Mouse (Mus musculus): ENCODE results near the gene Prpf4. TPM values are rescaled to one million over a fixed set of nuclear protein-coding genes. Genes with fewer than 3 reads are reported as not detected.

Gene Prpf4
- polyA plus RNA-seq, 1 experiment from 2014 or later: 15.0 TPM

DNA sequence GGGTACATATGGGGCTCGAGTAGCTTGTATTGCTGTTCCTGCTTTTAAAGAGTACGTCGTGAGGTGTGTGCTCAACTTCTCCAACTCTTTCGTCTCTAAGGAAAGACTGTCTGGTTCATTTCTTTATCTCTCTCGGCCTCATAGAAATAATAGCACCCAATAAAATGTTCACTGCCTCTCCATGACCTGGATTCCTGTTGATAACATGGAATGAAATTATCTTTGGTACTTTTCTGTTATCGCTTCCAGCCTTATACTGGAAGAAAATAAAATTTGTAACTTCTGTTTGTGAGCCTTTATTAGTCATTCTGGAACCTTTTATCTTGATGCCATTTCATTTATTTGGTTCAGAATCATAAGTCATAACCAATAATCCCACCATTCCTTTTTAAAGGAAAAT lies 25.4 kb upstream of the Prpf4 start:
- WGBS: 77% methylated on average over 6 of the region's 6 CpGs
- Histone ChIP-seq H3K27me3 (ENCODE audit: control insufficient read depth, insufficient read depth, low read length) (no peaks in the 10 kb centered on the region), H3K4me2 (ENCODE audit: low read depth, low read length) (no peak overlapping the region), H3K4me3 (ENCODE audit: low read length) (no peak overlapping the region), H3K9me3 (replicated peaks; ENCODE audit: control insufficient read depth, low read length) (no peaks in the 10 kb centered on the region), H3K9ac (ENCODE audit: low read length) (no peak overlapping the region), H3K4me1 (ENCODE audit: control insufficient read depth, insufficient read depth, low read length) (0 out of 2 replicates have a peak, but pooled peaks cover 3% of the 10 kb centered on the region), H3K27ac (ENCODE audit: low read length) (no peak overlapping the region), H3K36me3 (ENCODE audit: control insufficient read depth, insufficient read depth) (peaks cover 13% of the 10 kb centered on the region; the same call in 1 of the 2 replicates)
- ATAC-seq (replicated peaks; ENCODE audit: extremely low read depth, insufficient read depth, low FRiP score): no peak

DNA sequence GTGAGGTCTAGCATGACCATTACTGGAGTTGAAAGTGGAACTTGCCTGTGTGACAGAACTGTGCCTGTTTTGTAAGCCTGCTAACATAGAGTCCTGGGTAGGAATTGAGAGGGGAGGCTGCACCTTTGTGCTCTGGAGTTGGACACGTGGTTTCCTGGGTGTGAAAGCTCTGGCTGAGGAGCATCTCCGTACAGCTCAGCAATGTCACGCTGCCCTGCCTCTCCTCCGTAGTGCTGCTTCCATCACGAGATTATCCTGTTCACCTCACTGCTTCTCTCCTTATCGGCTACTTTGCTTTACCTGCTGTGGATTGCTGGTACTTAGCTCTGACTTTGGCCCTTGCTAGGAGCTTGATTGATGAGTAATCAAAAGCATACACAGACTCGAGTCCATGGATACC lies 24.8 kb upstream of the Prpf4 start:
- H3K27me3 ChIP-seq (ENCODE audit: control insufficient read depth, insufficient read depth, low read length): no peaks in the 10 kb centered on the region
- WGBS: 77% methylated on average over 7 of the region's 7 CpGs
- no peak overlapping the region for H3K27ac ChIP-seq (ENCODE audit: low read length)
- H3K9me3 ChIP-seq (replicated peaks; ENCODE audit: control insufficient read depth, low read length): no peaks in the 10 kb centered on the region
- no peak overlapping the region for H3K4me2 ChIP-seq (ENCODE audit: low read depth, low read length)
- no peak overlapping the region for H3K4me3 ChIP-seq (ENCODE audit: low read length)
- peaks cover 17% of the 10 kb centered on the region for H3K36me3 ChIP-seq (ENCODE audit: control insufficient read depth, insufficient read depth)
- no peak overlapping the region for H3K9ac ChIP-seq (ENCODE audit: low read length)
- H3K4me1 ChIP-seq (ENCODE audit: control insufficient read depth, insufficient read depth, low read length): 0 out of 2 replicates have a peak, but pooled peaks cover 3% of the 10 kb centered on the region
- no peak for ATAC-seq (replicated peaks; ENCODE audit: extremely low read depth, insufficient read depth, low FRiP score)

DNA sequence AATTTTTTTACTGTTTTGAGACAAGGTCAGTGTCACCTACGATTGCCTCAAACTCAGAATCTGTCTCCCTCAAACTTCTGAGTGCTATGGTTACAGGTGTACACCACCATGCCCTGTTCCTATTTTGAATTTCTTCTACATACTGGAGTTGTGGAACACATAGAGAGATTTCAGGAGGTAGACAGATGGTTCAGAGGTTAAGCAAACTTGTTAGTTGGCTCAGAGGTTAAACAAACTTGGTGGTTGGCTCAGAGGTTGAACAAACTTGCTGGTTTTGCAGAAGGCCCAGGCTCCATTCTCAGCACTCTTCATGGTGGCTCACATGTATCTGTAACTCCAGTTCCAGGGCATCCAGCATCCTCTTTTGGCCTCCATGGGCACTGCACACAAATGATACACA lies 24.4 kb upstream of the Prpf4 start:
- Histone ChIP-seq H3K27me3 (ENCODE audit: control insufficient read depth, insufficient read depth, low read length) (no peaks in the 10 kb centered on the region), H3K27ac (ENCODE audit: low read length) (no peak overlapping the region), H3K9me3 (replicated peaks; ENCODE audit: control insufficient read depth, low read length) (no peaks in the 10 kb centered on the region), H3K4me3 (ENCODE audit: low read length) (no peak overlapping the region), H3K36me3 (ENCODE audit: control insufficient read depth, insufficient read depth) (peaks cover 17% of the 10 kb centered on the region), H3K4me1 (ENCODE audit: control insufficient read depth, insufficient read depth, low read length) (0 out of 2 replicates have a peak, but pooled peaks cover 3% of the 10 kb centered on the region), H3K9ac (ENCODE audit: low read length) (no peak overlapping the region), H3K4me2 (ENCODE audit: low read depth, low read length) (no peak overlapping the region)
- ATAC-seq (replicated peaks; ENCODE audit: extremely low read depth, insufficient read depth, low FRiP score): no peak
- 78% methylated on average over 1 of the region's 1 CpGs for WGBS

DNA sequence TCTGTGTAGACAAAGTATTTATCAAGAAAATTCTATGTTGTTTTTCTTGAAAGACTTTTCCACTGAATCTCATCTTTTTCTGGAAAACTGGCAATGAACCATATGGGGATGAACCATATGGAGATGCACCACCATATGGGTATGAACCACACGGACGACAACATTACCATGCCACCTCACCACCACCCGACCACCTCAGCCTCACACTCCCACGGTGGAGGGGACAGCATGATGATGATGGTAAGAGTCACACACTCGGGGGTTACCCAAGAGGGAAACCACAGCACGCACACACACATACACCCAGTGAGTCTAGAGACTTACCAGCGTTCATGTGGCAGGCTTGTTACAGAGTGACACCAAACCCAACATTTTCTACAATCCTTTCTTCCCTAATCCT lies 23.2 kb upstream of the Prpf4 start:
- Histone ChIP-seq H3K4me2 (ENCODE audit: low read depth, low read length) (no peak overlapping the region), H3K9ac (ENCODE audit: low read length) (no peak overlapping the region)
- WGBS: 91% methylated on average over 7 of the region's 7 CpGs

DNA sequence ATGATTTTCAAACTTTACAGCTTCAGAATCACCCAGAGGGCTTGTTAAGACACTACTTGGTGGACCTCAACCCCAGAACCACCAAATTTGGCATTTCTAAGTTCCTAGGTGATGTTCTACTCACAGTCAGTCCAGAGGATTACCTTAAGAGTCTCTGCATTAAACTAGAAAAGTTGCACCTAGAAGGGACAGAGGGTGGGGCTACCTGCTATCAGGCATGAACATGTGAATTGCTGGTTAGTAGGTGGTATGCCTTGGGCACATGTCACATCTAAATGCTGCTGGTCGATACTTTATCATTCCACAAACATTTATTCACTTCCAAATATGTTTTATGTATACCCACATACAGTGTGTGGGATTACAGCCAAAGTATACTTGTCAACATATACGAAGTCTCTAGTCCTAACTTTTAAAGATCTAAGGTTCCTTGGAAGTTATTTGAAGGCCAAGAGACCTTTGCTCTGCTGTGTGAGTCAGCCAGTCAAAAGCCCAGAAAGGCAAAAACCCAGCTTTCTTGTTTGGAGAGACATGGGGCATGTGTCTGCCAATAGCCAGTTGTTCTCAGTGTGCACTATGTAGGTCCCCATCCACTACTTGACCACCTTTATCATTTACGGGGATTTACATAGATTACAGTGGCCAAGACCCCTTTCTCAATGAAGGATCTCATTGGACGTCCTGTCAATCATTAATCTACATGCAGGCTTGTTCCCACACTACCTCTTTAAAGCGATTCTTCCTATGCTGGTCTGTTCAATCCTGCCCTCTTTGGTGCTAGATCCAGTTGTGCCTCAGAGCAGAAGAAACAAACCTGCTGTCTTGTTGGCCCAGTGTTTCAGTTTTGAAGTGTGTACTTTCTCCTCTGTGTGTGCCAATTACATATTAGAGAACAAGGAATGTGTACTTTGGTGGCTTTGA lies 18.7 kb upstream of the Prpf4 start:
- Histone ChIP-seq H3K9me3 (replicated peaks; ENCODE audit: control insufficient read depth, low read length) (no peaks in the 10 kb centered on the region), H3K36me3 (ENCODE audit: control insufficient read depth, insufficient read depth) (peaks cover 36% of the 10 kb centered on the region), H3K27me3 (ENCODE audit: control insufficient read depth, insufficient read depth, low read length) (no peaks in the 10 kb centered on the region), H3K4me3 (ENCODE audit: low read length) (no peak overlapping the region), H3K9ac (ENCODE audit: low read length) (no peak overlapping the region), H3K4me1 (ENCODE audit: control insufficient read depth, insufficient read depth, low read length) (no peaks in the 10 kb centered on the region), H3K27ac (ENCODE audit: low read length) (no peak overlapping the region), H3K4me2 (ENCODE audit: low read depth, low read length) (no peak overlapping the region)
- WGBS: 82% methylated on average over 5 of the region's 5 CpGs
- ATAC-seq (replicated peaks; ENCODE audit: extremely low read depth, insufficient read depth, low FRiP score): no peak

More for the DNA sequence above, 23.2 kb upstream of the Prpf4 start:
- Histone ChIP-seq H3K27ac (ENCODE audit: low read length) (no peak overlapping the region), H3K4me1 (ENCODE audit: control insufficient read depth, insufficient read depth, low read length) (0 out of 2 replicates have a peak, but pooled peaks cover 3% of the 10 kb centered on the region), H3K27me3 (ENCODE audit: control insufficient read depth, insufficient read depth, low read length) (no peaks in the 10 kb centered on the region), H3K9me3 (replicated peaks; ENCODE audit: control insufficient read depth, low read length) (no peaks in the 10 kb centered on the region), H3K36me3 (ENCODE audit: control insufficient read depth, insufficient read depth) (peaks cover 25% of the 10 kb centered on the region), H3K4me3 (ENCODE audit: low read length) (no peak overlapping the region)
- no peak for ATAC-seq (replicated peaks; ENCODE audit: extremely low read depth, insufficient read depth, low FRiP score)

DNA sequence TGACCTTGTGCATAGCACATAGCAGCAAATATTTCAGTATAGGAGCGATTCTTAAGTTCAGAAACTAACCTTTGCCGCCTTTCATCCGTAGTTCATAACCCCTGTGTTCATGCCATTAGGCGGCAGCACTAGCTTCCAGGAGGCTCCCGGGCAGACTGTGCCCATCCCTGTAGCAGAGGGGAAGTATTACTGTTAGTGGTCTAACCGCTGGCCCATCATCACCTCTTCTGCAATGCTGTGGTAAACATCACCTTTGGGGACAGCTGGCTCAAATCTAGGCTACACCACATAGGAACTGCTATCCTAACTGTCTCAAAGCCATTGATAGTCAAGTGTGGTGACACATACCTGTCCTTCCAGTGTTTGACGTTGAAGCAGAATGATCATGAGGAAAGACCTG lies 16.7 kb upstream of the Prpf4 start:
- H3K9me3 ChIP-seq (replicated peaks; ENCODE audit: control insufficient read depth, low read length): no peaks in the 10 kb centered on the region
- H3K36me3 ChIP-seq (ENCODE audit: control insufficient read depth, insufficient read depth): peaks cover 46% of the 10 kb centered on the region
- H3K4me2 ChIP-seq (ENCODE audit: low read depth, low read length): no peak overlapping the region
- 74% methylated on average over 7 of the region's 7 CpGs for WGBS
- no peak for ATAC-seq (replicated peaks; ENCODE audit: extremely low read depth, insufficient read depth, low FRiP score)
- no peak overlapping the region for H3K9ac ChIP-seq (ENCODE audit: low read length)
- H3K27ac ChIP-seq (ENCODE audit: low read length): no peak overlapping the region
- H3K4me3 ChIP-seq (ENCODE audit: low read length): no peak overlapping the region
- H3K4me1 ChIP-seq (ENCODE audit: control insufficient read depth, insufficient read depth, low read length): no peaks in the 10 kb centered on the region
- H3K27me3 ChIP-seq (ENCODE audit: control insufficient read depth, insufficient read depth, low read length): no peaks in the 10 kb centered on the region

DNA sequence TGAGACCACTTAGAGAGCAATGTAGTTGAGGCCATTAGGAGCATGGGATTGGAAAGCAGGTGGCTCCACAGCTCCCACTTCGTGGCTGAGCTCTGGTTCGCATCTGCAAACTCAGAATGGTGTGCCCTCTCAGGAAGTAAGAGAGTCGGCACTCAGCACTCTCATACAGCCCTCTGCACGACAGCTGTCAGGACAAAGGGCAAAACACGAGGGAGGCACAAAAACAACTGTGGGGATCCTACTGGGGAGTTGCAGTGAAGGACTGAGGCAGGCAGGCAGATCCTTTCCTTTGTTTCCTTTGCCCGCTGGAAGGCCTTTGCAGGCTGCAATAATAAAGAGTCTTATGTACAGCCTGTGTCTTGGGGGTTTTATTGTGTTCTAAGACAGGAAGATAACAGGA lies 15.1 kb upstream of the Prpf4 start:
- Histone ChIP-seq H3K36me3 (ENCODE audit: control insufficient read depth, insufficient read depth) (peaks cover 51% of the 10 kb centered on the region), H3K4me2 (ENCODE audit: low read depth, low read length) (no peak overlapping the region), H3K27ac (ENCODE audit: low read length) (no peak overlapping the region), H3K4me3 (ENCODE audit: low read length) (no peak overlapping the region), H3K9me3 (replicated peaks; ENCODE audit: control insufficient read depth, low read length) (no peaks in the 10 kb centered on the region), H3K9ac (ENCODE audit: low read length) (no peak overlapping the region), H3K4me1 (ENCODE audit: control insufficient read depth, insufficient read depth, low read length) (no peaks in the 10 kb centered on the region), H3K27me3 (ENCODE audit: control insufficient read depth, insufficient read depth, low read length) (no peaks in the 10 kb centered on the region)
- ATAC-seq (replicated peaks; ENCODE audit: extremely low read depth, insufficient read depth, low FRiP score): no peak
- 70% methylated on average over 6 of the region's 6 CpGs for WGBS

DNA sequence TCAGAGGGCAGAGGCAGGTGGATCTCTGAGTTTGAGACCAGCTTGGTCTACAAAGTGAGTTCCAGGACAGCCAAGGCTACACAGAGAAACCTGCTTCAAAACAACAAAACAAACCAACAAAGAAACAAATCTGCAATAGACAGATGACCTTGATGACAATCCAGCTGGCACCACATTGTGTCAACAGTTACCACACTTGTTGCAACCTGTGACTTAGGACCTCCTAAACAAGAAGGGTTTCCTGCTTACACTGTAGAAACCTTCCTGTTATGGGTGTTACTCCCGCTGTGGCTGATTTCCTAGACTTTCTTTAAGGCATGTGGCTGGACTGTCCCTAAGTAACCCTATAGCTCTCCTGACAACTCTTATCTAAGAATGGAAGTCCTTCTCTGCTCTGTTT lies 12.8 kb upstream of the Prpf4 start:
- peaks cover 55% of the 10 kb centered on the region for H3K36me3 ChIP-seq (ENCODE audit: control insufficient read depth, insufficient read depth)
- no peaks in the 10 kb centered on the region for H3K4me1 ChIP-seq (ENCODE audit: control insufficient read depth, insufficient read depth, low read length)
- ATAC-seq (replicated peaks; ENCODE audit: extremely low read depth, insufficient read depth, low FRiP score): no peak
- 67% methylated on average over 1 of the region's 1 CpGs for WGBS
- no peaks in the 10 kb centered on the region for H3K27me3 ChIP-seq (ENCODE audit: control insufficient read depth, insufficient read depth, low read length)
- H3K9ac ChIP-seq (ENCODE audit: low read length): no peak overlapping the region
- H3K4me3 ChIP-seq (ENCODE audit: low read length): no peak overlapping the region
- no peak overlapping the region for H3K27ac ChIP-seq (ENCODE audit: low read length)
- no peak overlapping the region for H3K4me2 ChIP-seq (ENCODE audit: low read depth, low read length)
- H3K9me3 ChIP-seq (replicated peaks; ENCODE audit: control insufficient read depth, low read length): no peaks in the 10 kb centered on the region

DNA sequence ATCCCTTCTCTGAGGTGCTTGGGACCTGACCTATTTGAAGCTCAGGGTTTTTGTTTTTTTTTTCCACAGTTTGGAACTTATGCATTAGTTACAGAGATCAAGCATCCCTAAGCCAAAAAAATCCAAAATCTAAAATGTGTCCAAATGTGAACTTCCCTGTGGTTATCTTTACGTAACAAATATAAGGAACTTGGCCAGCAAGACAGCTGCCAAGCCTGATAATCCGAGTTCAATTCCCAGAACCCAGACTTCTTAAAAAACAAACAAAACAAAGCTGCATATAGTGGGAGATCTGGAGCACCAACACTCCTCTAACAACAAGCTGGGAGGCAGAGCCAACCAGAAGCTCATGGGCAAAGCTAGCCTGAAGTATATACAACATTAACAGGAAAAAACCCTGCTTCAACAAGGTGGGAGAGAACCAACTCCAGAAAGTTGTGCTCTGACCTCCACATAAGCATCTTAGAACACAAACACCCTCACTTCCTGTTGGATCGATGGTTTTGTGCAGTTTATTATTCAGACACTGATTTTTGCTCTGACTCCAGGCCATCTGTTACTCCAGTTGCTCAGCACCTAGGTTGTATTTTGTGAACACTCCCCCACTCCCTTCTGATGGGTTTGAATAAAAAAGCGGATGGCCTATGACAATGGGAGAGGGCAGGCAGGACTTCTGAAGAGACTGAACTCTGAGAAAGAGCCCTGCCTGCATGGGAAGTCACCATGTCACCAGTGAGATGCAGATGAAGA lies 10.8 kb upstream of the Prpf4 start:
- 81% methylated on average over 4 of the region's 4 CpGs for WGBS
- Histone ChIP-seq H3K27me3 (ENCODE audit: control insufficient read depth, insufficient read depth, low read length) (no peaks in the 10 kb centered on the region), H3K4me3 (ENCODE audit: low read length) (no peak overlapping the region), H3K9ac (ENCODE audit: low read length) (no peak overlapping the region), H3K4me2 (ENCODE audit: low read depth, low read length) (no peak overlapping the region), H3K4me1 (ENCODE audit: control insufficient read depth, insufficient read depth, low read length) (no peaks in the 10 kb centered on the region), H3K36me3 (ENCODE audit: control insufficient read depth, insufficient read depth) (peaks cover 67% of the 10 kb centered on the region), H3K9me3 (replicated peaks; ENCODE audit: control insufficient read depth, low read length) (no peaks in the 10 kb centered on the region), H3K27ac (ENCODE audit: low read length) (no peak overlapping the region)
- no peak for ATAC-seq (replicated peaks; ENCODE audit: extremely low read depth, insufficient read depth, low FRiP score)
